Mouse (Mus musculus): ENCODE measurements around the gene Slf2.

- TF ChIP-seq POLR2A (IDR thresholded peaks at IDR 0.05; ENCODE audit: insufficient read length, low read depth) (no peak), MYOD1 (IDR thresholded peaks at IDR 0.05; ENCODE audit: control insufficient read depth in 1 of 3, insufficient read length in 2 of 3, low read depth in 2 of 3) (no peak), MYOG (IDR thresholded peaks at IDR 0.05; ENCODE audit: control insufficient read depth in 1 of 3, insufficient read depth in 1 of 3, insufficient read length in 2 of 3, low read depth in 2 of 3) (no peak), E2F4 (IDR thresholded peaks at IDR 0.05; ENCODE audit: insufficient read depth) (no peak), POLR2AphosphoS2 (IDR thresholded peaks at IDR 0.05; ENCODE audit: insufficient read length, low read depth) (no peak), REST (IDR thresholded peaks at IDR 0.05; ENCODE audit: insufficient read depth, insufficient read length) (no peak)
These were observed 41.4 kb upstream of the Slf2 start for GRCm38 (mm10) chr19:44889548-44889947.
